Mouse (Mus musculus): ENCODE measurements around the gene Ushbp1. TPM values are rescaled to one million over a fixed set of nuclear protein-coding genes. Genes with fewer than 3 reads are reported as not detected.
A peak's percentile ranks its signal among the peaks of the same experiment; 100 is the strongest.

Ushbp1 gene
- polyA plus RNA-seq, 1 experiment = 155 TPM

GRCm38 (mm10) chr8:71396639-71397305, 1.2 kb upstream of the Ushbp1 start, which contains the start of gene Babam1:
TSS of gene Babam1 (plus strand) at chr8:71396861.
- TF ChIP-seq POLR2A (IDR thresholded peaks at IDR 0.05; ENCODE audit: borderline replicate concordance, extremely low read depth, low read depth, low read length) = peak; percentile 77; the same call in 1 of the 2 replicates
- TF ChIP-seq CTCF (IDR thresholded peaks at IDR 0.05; ENCODE audit: insufficient read depth, low read length) = no peak
- peak within 1 kb of the TSS; percentile 69 for H3K4me3 ChIP-seq (replicated peaks; ENCODE audit: extremely low read depth, low read depth, low read length)
- WGBS = under 1% methylated on average over 34 of the region's 34 CpGs
- H3K4me1 ChIP-seq (ENCODE audit: control insufficient read depth, insufficient read depth, low read length) = peaks cover 9% of the 10 kb centered on the region
- peak; percentile 87 for DNase-seq

DNA sequence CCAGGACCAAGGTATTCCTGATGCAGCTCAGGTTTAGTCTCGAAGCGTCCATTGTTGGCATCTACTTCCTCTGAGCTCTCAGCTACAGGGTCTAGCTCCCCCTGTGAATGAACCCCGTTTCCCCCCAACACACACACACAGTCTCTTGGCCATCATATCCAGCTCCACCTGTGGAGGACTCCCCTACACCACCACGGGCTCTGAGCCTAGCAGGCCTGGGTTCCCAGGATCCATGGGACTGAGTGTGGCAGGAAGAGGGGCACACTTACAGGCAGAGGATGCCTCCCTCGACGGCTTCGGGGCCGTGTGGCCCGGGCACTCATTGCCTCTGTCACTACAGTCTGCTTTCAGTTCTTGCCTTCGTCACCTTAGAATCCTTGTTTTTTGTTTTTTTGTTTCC, 531 bp downstream of the Ushbp1 start:
- DNase-seq = peak; percentile 8
- peaks cover 9% of the 10 kb centered on the region for H3K4me1 ChIP-seq (ENCODE audit: control insufficient read depth, insufficient read depth, low read length)
- WGBS = 54% methylated on average over 10 of the region's 10 CpGs
- TF ChIP-seq POLR2A (IDR thresholded peaks at IDR 0.05; ENCODE audit: borderline replicate concordance, extremely low read depth, low read depth, low read length) = no peak
- TF ChIP-seq CTCF (IDR thresholded peaks at IDR 0.05; ENCODE audit: insufficient read depth, low read length) = no peak
- peak overlapping the region; percentile 58 for H3K4me3 ChIP-seq (replicated peaks; ENCODE audit: extremely low read depth, low read depth, low read length)

- TF ChIP-seq CTCF (IDR thresholded peaks at IDR 0.05; ENCODE audit: insufficient read depth, low read length) = no peak
- TF ChIP-seq POLR2A (IDR thresholded peaks at IDR 0.05; ENCODE audit: borderline replicate concordance, extremely low read depth, low read depth, low read length) = no peak
- WGBS = 53% methylated on average over 7 of the region's 7 CpGs
- Histone ChIP-seq H3K4me1 (ENCODE audit: control insufficient read depth, insufficient read depth, low read length) (peaks cover 9% of the 10 kb centered on the region), H3K4me3 (replicated peaks; ENCODE audit: extremely low read depth, low read depth, low read length) (peak overlapping the region; percentile 58)
- DNase-seq = peak; percentile 6
Observed at GRCm38 (mm10) chr8:71394481-71394880, 1.1 kb downstream of the Ushbp1 start.

GRCm38 (mm10) chr8:71392871-71393270, 2.7 kb downstream of the Ushbp1 start:
- Histone ChIP-seq H3K4me3 (replicated peaks; ENCODE audit: extremely low read depth, low read depth, low read length) (peak overlapping the region; percentile 31), H3K4me1 (ENCODE audit: control insufficient read depth, insufficient read depth, low read length) (peaks cover 18% of the 10 kb centered on the region)
- peak; percentile 28 for DNase-seq
- 17% methylated on average over 3 of the region's 3 CpGs for WGBS
- TF ChIP-seq POLR2A (IDR thresholded peaks at IDR 0.05; ENCODE audit: borderline replicate concordance, extremely low read depth, low read depth, low read length) (no peak), CTCF (IDR thresholded peaks at IDR 0.05; ENCODE audit: insufficient read depth, low read length) (no peak)

DNA sequence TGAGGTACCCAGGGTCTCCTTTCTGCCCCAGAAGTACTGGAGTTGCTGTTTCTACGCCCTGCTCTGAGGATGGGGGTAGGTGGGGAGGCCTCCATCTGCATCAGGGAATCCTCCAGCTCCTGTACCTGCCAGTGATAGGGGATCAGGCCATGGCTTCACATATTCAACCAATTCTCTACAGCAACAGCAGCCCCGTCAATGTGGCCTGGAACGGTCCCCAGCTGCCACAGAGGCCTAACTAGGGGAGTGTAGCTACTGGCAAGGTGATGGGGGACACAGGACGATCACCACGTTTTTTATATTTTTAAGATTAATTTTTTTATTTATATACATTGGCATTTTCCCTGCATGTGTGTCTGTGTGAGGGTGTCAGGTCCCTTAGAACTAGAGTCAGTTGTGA, 3.2 kb downstream of the Ushbp1 start:
- H3K4me1 ChIP-seq (ENCODE audit: control insufficient read depth, insufficient read depth, low read length) = peaks cover 17% of the 10 kb centered on the region
- TF ChIP-seq CTCF (IDR thresholded peaks at IDR 0.05; ENCODE audit: insufficient read depth, low read length) (no peak), POLR2A (IDR thresholded peaks at IDR 0.05; ENCODE audit: borderline replicate concordance, extremely low read depth, low read depth, low read length) (no peak)
- H3K4me3 ChIP-seq (replicated peaks; ENCODE audit: extremely low read depth, low read depth, low read length) = no peak overlapping the region
- DNase-seq = no peak
- WGBS = 85% methylated on average over 5 of the region's 5 CpGs

- DNase-seq = no peak
- Histone ChIP-seq H3K4me1 (ENCODE audit: control insufficient read depth, insufficient read depth, low read length) (peaks cover 17% of the 10 kb centered on the region), H3K4me3 (replicated peaks; ENCODE audit: extremely low read depth, low read depth, low read length) (no peak overlapping the region)
- WGBS = 75% methylated on average over 2 of the region's 2 CpGs
- TF ChIP-seq CTCF (IDR thresholded peaks at IDR 0.05; ENCODE audit: insufficient read depth, low read length) (no peak), POLR2A (IDR thresholded peaks at IDR 0.05; ENCODE audit: borderline replicate concordance, extremely low read depth, low read depth, low read length) (no peak)
Observed at GRCm38 (mm10) chr8:71391696-71392095, 3.9 kb downstream of the Ushbp1 start.

DNA sequence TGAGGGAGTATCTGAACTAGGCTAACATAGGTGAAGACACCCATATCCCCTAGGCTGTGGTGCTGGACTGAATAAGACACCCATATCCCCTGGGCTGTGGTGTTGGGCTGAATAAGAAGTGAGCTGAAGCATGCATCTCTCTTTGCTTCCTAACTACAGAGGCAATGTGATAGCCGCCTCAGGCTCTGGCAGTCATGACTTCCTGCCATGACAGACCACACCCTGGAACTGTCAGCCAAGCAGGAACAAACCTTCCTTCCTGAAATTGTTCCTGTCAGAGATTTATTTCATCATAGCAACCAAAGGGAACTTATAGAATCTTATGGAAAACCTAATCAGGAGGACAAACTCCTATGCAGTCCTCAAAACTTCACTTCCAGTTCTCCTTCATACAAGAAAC, 7.3 kb downstream of the Ushbp1 start:
- no peak for DNase-seq

DNA sequence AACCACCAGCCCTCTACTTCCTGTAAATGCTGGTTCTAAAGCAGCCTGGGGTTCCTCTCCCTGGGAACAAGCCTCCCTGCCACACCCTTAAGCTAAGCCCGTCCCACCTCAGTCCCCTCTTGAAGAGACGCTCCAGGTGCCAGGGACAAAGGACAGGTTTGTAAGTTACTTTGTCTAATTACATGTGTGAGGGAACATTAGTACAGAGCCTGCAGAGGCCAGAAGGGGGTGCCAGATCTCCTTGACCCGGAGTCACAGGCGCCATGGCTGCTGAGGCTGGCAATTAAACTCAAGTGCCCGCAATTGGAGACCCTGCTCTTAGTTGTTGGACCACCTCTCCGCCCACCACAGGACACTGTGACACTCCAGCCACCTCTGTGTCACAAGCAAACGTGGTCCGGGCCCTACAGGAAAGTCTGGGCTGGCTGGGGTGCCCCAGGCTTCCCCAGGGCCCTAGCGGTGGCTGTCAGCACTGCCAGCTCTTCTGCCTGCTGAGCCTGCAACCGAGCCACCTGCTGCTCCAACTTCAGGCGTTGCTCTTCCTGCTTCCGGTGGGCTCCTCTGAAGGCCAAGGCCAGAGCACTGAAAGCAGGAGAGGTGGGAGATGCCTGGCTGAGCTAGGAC, 10.3 kb downstream of the Ushbp1 start:
- Histone ChIP-seq H3K4me3 (replicated peaks; ENCODE audit: extremely low read depth, low read depth, low read length) (no peak overlapping the region), H3K4me1 (ENCODE audit: control insufficient read depth, insufficient read depth, low read length) (peaks cover 15% of the 10 kb centered on the region)
- TF ChIP-seq POLR2A (IDR thresholded peaks at IDR 0.05; ENCODE audit: borderline replicate concordance, extremely low read depth, low read depth, low read length) (no peak), CTCF (IDR thresholded peaks at IDR 0.05; ENCODE audit: insufficient read depth, low read length) (no peak)
- DNase-seq = no peak
- WGBS = 72% methylated on average over 12 of the region's 12 CpGs

More for the DNA sequence above, 7.3 kb downstream of the Ushbp1 start:
- TF ChIP-seq POLR2A (IDR thresholded peaks at IDR 0.05; ENCODE audit: borderline replicate concordance, extremely low read depth, low read depth, low read length) (no peak), CTCF (IDR thresholded peaks at IDR 0.05; ENCODE audit: insufficient read depth, low read length) (no peak)
- H3K4me1 ChIP-seq (ENCODE audit: control insufficient read depth, insufficient read depth, low read length) = peaks cover 14% of the 10 kb centered on the region
- WGBS = 52% methylated on average over 1 of the region's 1 CpGs
- no peak overlapping the region for H3K4me3 ChIP-seq (replicated peaks; ENCODE audit: extremely low read depth, low read depth, low read length)

DNA sequence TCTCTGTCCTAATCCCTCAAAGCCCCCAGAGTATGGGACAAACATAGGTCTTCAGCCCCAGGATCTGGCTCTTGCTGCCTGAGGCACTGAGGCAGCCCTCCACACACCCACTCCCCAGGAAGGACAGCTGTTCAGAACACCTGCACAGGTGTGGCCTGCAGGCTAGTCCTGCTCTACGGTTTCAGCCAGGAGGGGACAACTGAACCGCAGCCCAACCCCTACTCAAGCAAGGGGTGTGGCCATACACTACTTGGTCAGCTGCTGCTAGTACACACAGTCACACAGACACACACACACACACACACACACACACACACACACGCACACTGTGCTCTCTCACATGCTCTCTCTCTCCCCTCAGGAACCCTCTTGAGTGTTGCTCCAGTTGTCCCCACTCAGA, 11.7 kb downstream of the Ushbp1 start:
- WGBS = 41% methylated on average over 3 of the region's 3 CpGs
- Histone ChIP-seq H3K4me3 (replicated peaks; ENCODE audit: extremely low read depth, low read depth, low read length) (no peak overlapping the region), H3K4me1 (ENCODE audit: control insufficient read depth, insufficient read depth, low read length) (peaks cover 20% of the 10 kb centered on the region)
- TF ChIP-seq CTCF (IDR thresholded peaks at IDR 0.05; ENCODE audit: insufficient read depth, low read length) = no peak
- peak; percentile 57; the same call in 1 of the 2 replicates for TF ChIP-seq POLR2A (IDR thresholded peaks at IDR 0.05; ENCODE audit: borderline replicate concordance, extremely low read depth, low read depth, low read length)
- DNase-seq = no peak

DNA sequence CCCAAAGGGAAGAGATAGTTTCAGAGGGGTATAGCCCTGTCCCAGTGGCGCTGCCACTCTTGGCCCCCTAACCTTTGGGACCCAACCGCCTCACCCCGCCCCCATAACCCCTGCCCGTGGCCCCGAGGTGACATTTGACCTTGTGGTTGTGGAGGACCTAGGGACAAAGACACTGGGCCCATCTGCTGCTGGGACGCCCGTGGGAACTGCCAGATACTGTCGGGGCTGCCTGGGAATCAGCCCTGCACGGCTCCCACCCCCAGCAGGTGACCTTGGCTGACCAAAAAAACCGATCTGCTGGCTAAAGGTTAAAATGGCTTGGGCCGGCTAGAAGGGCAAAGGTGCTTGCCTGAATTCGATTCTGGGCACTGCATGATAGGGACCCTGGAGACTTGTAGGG, 12.2 kb downstream of the Ushbp1 start:
- no peak for DNase-seq
- Histone ChIP-seq H3K4me3 (replicated peaks; ENCODE audit: extremely low read depth, low read depth, low read length) (no peak overlapping the region), H3K4me1 (ENCODE audit: control insufficient read depth, insufficient read depth, low read length) (peaks cover 17% of the 10 kb centered on the region)
- TF ChIP-seq POLR2A (IDR thresholded peaks at IDR 0.05; ENCODE audit: borderline replicate concordance, extremely low read depth, low read depth, low read length) (no peak), CTCF (IDR thresholded peaks at IDR 0.05; ENCODE audit: insufficient read depth, low read length) (no peak)
- WGBS = 39% methylated on average over 12 of the region's 12 CpGs

Measured in lung, adult 2 months (tissue).